In the genomic region with DNA sequence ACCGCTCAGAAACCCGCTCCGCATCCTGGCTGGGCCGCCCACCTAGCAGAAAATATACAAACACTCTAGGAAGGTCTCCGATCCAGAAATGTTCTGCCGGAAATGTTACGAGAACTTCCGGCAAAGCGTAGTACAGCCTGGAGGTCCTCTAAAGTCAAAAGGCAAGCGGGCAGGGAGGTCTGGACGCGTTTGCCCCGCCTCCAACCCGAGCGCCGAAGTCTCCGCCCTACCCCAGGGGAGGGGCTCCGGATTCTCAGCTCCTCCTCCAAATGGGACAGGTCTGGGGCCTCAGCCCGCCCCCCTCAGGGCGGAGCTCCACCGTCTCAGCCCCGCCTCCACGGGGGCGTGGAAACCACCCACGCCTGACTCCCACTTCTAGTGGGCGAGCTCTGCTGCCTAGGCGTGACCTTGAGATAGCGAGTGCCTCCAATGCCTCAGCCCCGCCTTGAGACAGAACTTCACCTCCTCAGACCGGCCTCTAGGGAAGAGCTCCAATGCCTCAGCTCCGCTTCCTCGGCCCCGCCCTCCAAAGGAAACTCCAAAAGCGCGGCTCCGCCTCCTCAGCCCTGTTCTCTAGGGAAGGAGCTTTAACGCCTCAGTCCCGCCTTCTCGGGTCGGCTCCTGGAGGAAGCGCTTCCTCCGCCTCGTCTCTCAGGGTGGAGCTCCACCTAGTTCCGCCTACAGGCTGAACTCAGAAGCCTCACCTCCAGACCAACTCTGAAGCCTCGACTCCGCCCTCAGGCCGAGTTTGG, we compare ENCODE assay signal across 8 mouse cellular contexts. TPM values are rescaled to one million over a fixed set of nuclear protein-coding genes. Genes with fewer than 3 reads are reported as not detected.
A peak's percentile ranks its signal among the peaks of the same experiment; 100 is the strongest.
DNase-seq lines count a peak whose midpoint lies in the region; ATAC-seq lines count a peak whose summit lies in the region.

Mtrf1l (minus strand) TSS at position 171 of the 752 bp plus-strand sequence.

- peaks cover 11% of the 10 kb centered on the region for H3K4me1 ChIP-seq in lung, embryonic 16.5 days (replicated peaks; ENCODE audit: control insufficient read depth, insufficient read depth, low read length)

- peak within 1 kb of the TSS; percentile 73 for H3K4me2 ChIP-seq in lung, embryonic 16.5 days (ENCODE audit: low read depth, low read length)

- H3K27me3 ChIP-seq in lung, embryonic 16.5 days (ENCODE audit: control insufficient read depth, insufficient read depth, low read depth, low read length) = no peaks in the 10 kb centered on the region

- peak; percentile 89 to 92 for ATAC-seq in hematopoietic stem cell, adult 5-6 weeks (replicated peaks in 1 of 2; ENCODE audit: insufficient read depth in 1 of 2, low FRiP score in 2 of 2, low TSS enrichment in 1 of 2, low read depth in 1 of 2, poor library complexity in 2 of 2, severe bottlenecking in 2 of 2)
- ATAC-seq in lung, embryonic 16.5 days (ENCODE audit: low read depth) = peak; percentile 95

- peak within 1 kb of the TSS; percentile 95 for H3K27ac ChIP-seq in lung, embryonic 16.5 days (ENCODE audit: low read length)

- peaks cover 10% of the 10 kb centered on the region for H3K36me3 ChIP-seq in lung, embryonic 16.5 days (ENCODE audit: control insufficient read depth, insufficient read depth, low read length)

- DNase-seq in MEL-GATA-1-ER (ENCODE audit: extremely low read depth, low read depth) = peak; percentile 85
- peak; percentile 97 for DNase-seq in cerebellum, adult 8-10 months
- peak; percentile 98 for DNase-seq in forelimb bud, embryonic 11.5 days (ENCODE audit: low read depth, low spot score)
- DNase-seq in layer of hippocampus, adult 9-10 months (ENCODE audit: low spot score) = peak; percentile 87
- peak; percentile 88 for DNase-seq in ovary, postnatal 10 days (ENCODE audit: low spot score)
- DNase-seq in thymus, postnatal 10 days (ENCODE audit: low spot score in 2 of 2) = peak; percentile 96 to 97

- H3K9ac ChIP-seq in lung, embryonic 16.5 days (ENCODE audit: low read length) = peak within 1 kb of the TSS; percentile 84

- WGBS in lung, embryonic 16.5 days = 0% methylated on average over 47 of the region's 47 CpGs

- peak within 1 kb of the TSS; percentile 70 for H3K4me3 ChIP-seq in lung, embryonic 16.5 days (ENCODE audit: low read length)

- no peaks in the 10 kb centered on the region for H3K9me3 ChIP-seq in lung, embryonic 16.5 days (ENCODE audit: control insufficient read depth, low read length)

RNA-seq across cellular contexts. Expression of gene Mtrf1l, which starts in this region (rescaled TPM):
- total RNA-seq in hematopoietic stem cell, adult 5-6 weeks (2017) = 33.5 and 41.7 TPM in 2 replicates
- polyA plus RNA-seq in lung, embryonic 16.5 days (2015; fragmentation: Nextera tagmentation; extraction: Ambion mirVana) = 14.1 and 15.7 TPM in 2 replicates

Comparison
In these comparisons a context has a peak if more than half of its experiments do, and no peak if none do; other contexts are left out.
1. Peak in every context shown above with its lines: DNase-seq, ATAC-seq, H3K4me3 ChIP-seq and H3K27ac ChIP-seq.